Mouse (Mus musculus): ENCODE measurements around the gene Bbx. TPM values are rescaled to one million over a fixed set of nuclear protein-coding genes. Genes with fewer than 3 reads are reported as not detected.

The Bbx gene
- polyA plus RNA-seq, 1 experiment from 2014 or later, result 27.4 TPM

GRCm38 (mm10) chr16:50211231-50211630, 221.0 kb downstream of the Bbx start:
- WGBS, result 40% methylated on average over 6 of the region's 6 CpGs
- ATAC-seq, result no peak
- H3K9me3 ChIP-seq (ENCODE audit: control insufficient read depth, low read length), result no peaks in the 10 kb centered on the region

GRCm38 (mm10) chr16:50210742-50211141, 221.4 kb downstream of the Bbx start:
- H3K4me3 ChIP-seq (replicated peaks; ENCODE audit: low read length), result no peak overlapping the region
- WGBS, result 86% methylated on average over 2 of the region's 2 CpGs
- H3K4me1 ChIP-seq (replicated peaks; ENCODE audit: control insufficient read depth, insufficient read depth, low read length), result peaks cover 2% of the 10 kb centered on the region; the same call in 1 of the 2 replicates
- no peak overlapping the region for H3K4me2 ChIP-seq (ENCODE audit: low read length)
- no peak overlapping the region for H3K27ac ChIP-seq (ENCODE audit: low read length)
- H3K9ac ChIP-seq (replicated peaks; ENCODE audit: low read depth, low read length), result no peak overlapping the region
- no peaks in the 10 kb centered on the region for H3K36me3 ChIP-seq (ENCODE audit: control insufficient read depth, insufficient read depth)
- no peaks in the 10 kb centered on the region for H3K9me3 ChIP-seq (ENCODE audit: control insufficient read depth, low read length)
- no peak for ATAC-seq
- H3K27me3 ChIP-seq (replicated peaks; ENCODE audit: control insufficient read depth, insufficient read depth, low read length), result no peaks in the 10 kb centered on the region

More at GRCm38 (mm10) chr16:50211231-50211630, 221.0 kb downstream of the Bbx start:
- no peak overlapping the region for H3K4me3 ChIP-seq (replicated peaks; ENCODE audit: low read length)
- no peak overlapping the region for H3K9ac ChIP-seq (replicated peaks; ENCODE audit: low read depth, low read length)
- H3K4me2 ChIP-seq (ENCODE audit: low read length), result no peak overlapping the region
- H3K27me3 ChIP-seq (replicated peaks; ENCODE audit: control insufficient read depth, insufficient read depth, low read length), result no peaks in the 10 kb centered on the region
- peaks cover 2% of the 10 kb centered on the region; the same call in 1 of the 2 replicates for H3K4me1 ChIP-seq (replicated peaks; ENCODE audit: control insufficient read depth, insufficient read depth, low read length)
- H3K36me3 ChIP-seq (ENCODE audit: control insufficient read depth, insufficient read depth), result no peaks in the 10 kb centered on the region
- no peak overlapping the region for H3K27ac ChIP-seq (ENCODE audit: low read length)

- Histone ChIP-seq H3K4me2 (ENCODE audit: low read length) (no peak overlapping the region), H3K36me3 (ENCODE audit: control insufficient read depth, insufficient read depth) (no peaks in the 10 kb centered on the region), H3K4me3 (replicated peaks; ENCODE audit: low read length) (no peak overlapping the region), H3K4me1 (replicated peaks; ENCODE audit: control insufficient read depth, insufficient read depth, low read length) (no peaks in the 10 kb centered on the region), H3K9me3 (ENCODE audit: control insufficient read depth, low read length) (no peaks in the 10 kb centered on the region), H3K27ac (ENCODE audit: low read length) (no peak overlapping the region), H3K9ac (replicated peaks; ENCODE audit: low read depth, low read length) (no peak overlapping the region), H3K27me3 (replicated peaks; ENCODE audit: control insufficient read depth, insufficient read depth, low read length) (no peaks in the 10 kb centered on the region)
- no peak for ATAC-seq
- 91% methylated on average over 3 of the region's 3 CpGs for WGBS
These were observed 227.2 kb downstream of the Bbx start for GRCm38 (mm10) chr16:50204944-50205343.

- no peaks in the 10 kb centered on the region for H3K27me3 ChIP-seq (replicated peaks; ENCODE audit: control insufficient read depth, insufficient read depth, low read length)
- H3K4me1 ChIP-seq (replicated peaks; ENCODE audit: control insufficient read depth, insufficient read depth, low read length), result no peaks in the 10 kb centered on the region
- no peak for ATAC-seq
These were observed 230.5 kb downstream of the Bbx start for GRCm38 (mm10) chr16:50201546-50202151.

GRCm38 (mm10) chr16:50200214-50200613, 232.0 kb downstream of the Bbx start:
- no peak overlapping the region for H3K4me3 ChIP-seq (replicated peaks; ENCODE audit: low read length)
- no peak overlapping the region for H3K9ac ChIP-seq (replicated peaks; ENCODE audit: low read depth, low read length)
- no peaks in the 10 kb centered on the region for H3K36me3 ChIP-seq (ENCODE audit: control insufficient read depth, insufficient read depth)
- no peaks in the 10 kb centered on the region for H3K9me3 ChIP-seq (ENCODE audit: control insufficient read depth, low read length)
- WGBS, result 94% methylated on average over 15 of the region's 15 CpGs
- no peak for ATAC-seq
- no peaks in the 10 kb centered on the region for H3K27me3 ChIP-seq (replicated peaks; ENCODE audit: control insufficient read depth, insufficient read depth, low read length)
- no peak overlapping the region for H3K27ac ChIP-seq (ENCODE audit: low read length)
- no peak overlapping the region for H3K4me2 ChIP-seq (ENCODE audit: low read length)
- H3K4me1 ChIP-seq (replicated peaks; ENCODE audit: control insufficient read depth, insufficient read depth, low read length), result peaks cover 5% of the 10 kb centered on the region

More at GRCm38 (mm10) chr16:50201546-50202151, 230.5 kb downstream of the Bbx start:
- no peaks in the 10 kb centered on the region for H3K36me3 ChIP-seq (ENCODE audit: control insufficient read depth, insufficient read depth)
- no peak overlapping the region for H3K4me3 ChIP-seq (replicated peaks; ENCODE audit: low read length)
- H3K27ac ChIP-seq (ENCODE audit: low read length), result no peak overlapping the region
- no peaks in the 10 kb centered on the region for H3K9me3 ChIP-seq (ENCODE audit: control insufficient read depth, low read length)
- H3K9ac ChIP-seq (replicated peaks; ENCODE audit: low read depth, low read length), result no peak overlapping the region
- 81% methylated on average over 7 of the region's 7 CpGs for WGBS
- no peak overlapping the region for H3K4me2 ChIP-seq (ENCODE audit: low read length)

- H3K4me1 ChIP-seq (replicated peaks; ENCODE audit: control insufficient read depth, insufficient read depth, low read length), result peaks cover 5% of the 10 kb centered on the region
- H3K4me2 ChIP-seq (ENCODE audit: low read length), result no peak overlapping the region
- ATAC-seq, result peak; percentile 87
- no peaks in the 10 kb centered on the region for H3K27me3 ChIP-seq (replicated peaks; ENCODE audit: control insufficient read depth, insufficient read depth, low read length)
- no peak overlapping the region for H3K27ac ChIP-seq (ENCODE audit: low read length)
- H3K4me3 ChIP-seq (replicated peaks; ENCODE audit: low read length), result no peak overlapping the region
- no peak overlapping the region for H3K9ac ChIP-seq (replicated peaks; ENCODE audit: low read depth, low read length)
- H3K9me3 ChIP-seq (ENCODE audit: control insufficient read depth, low read length), result no peaks in the 10 kb centered on the region
- WGBS, result 23% methylated on average over 4 of the region's 4 CpGs
- no peaks in the 10 kb centered on the region for H3K36me3 ChIP-seq (ENCODE audit: control insufficient read depth, insufficient read depth)
These were observed 236.1 kb downstream of the Bbx start for GRCm38 (mm10) chr16:50196118-50196517.

- Histone ChIP-seq H3K4me3 (replicated peaks; ENCODE audit: low read length) (no peak overlapping the region), H3K36me3 (ENCODE audit: control insufficient read depth, insufficient read depth) (no peaks in the 10 kb centered on the region), H3K9me3 (ENCODE audit: control insufficient read depth, low read length) (no peaks in the 10 kb centered on the region), H3K4me2 (ENCODE audit: low read length) (no peak overlapping the region), H3K4me1 (replicated peaks; ENCODE audit: control insufficient read depth, insufficient read depth, low read length) (peaks cover 5% of the 10 kb centered on the region), H3K9ac (replicated peaks; ENCODE audit: low read depth, low read length) (no peak overlapping the region), H3K27ac (ENCODE audit: low read length) (no peak overlapping the region), H3K27me3 (replicated peaks; ENCODE audit: control insufficient read depth, insufficient read depth, low read length) (no peaks in the 10 kb centered on the region)
- WGBS, result 92% methylated on average over 1 of the region's 1 CpGs
- no peak for ATAC-seq
These were observed 239.6 kb downstream of the Bbx start for GRCm38 (mm10) chr16:50192626-50193025.

- no peak overlapping the region for H3K4me2 ChIP-seq (ENCODE audit: low read length)
These were observed 243.1 kb downstream of the Bbx start for GRCm38 (mm10) chr16:50189108-50189507.

GRCm38 (mm10) chr16:50186604-50187003, 245.6 kb downstream of the Bbx start:
- Histone ChIP-seq H3K36me3 (ENCODE audit: control insufficient read depth, insufficient read depth) (no peaks in the 10 kb centered on the region), H3K4me3 (replicated peaks; ENCODE audit: low read length) (no peak overlapping the region), H3K27me3 (replicated peaks; ENCODE audit: control insufficient read depth, insufficient read depth, low read length) (no peaks in the 10 kb centered on the region), H3K9ac (replicated peaks; ENCODE audit: low read depth, low read length) (no peak overlapping the region), H3K4me1 (replicated peaks; ENCODE audit: control insufficient read depth, insufficient read depth, low read length) (peaks cover 5% of the 10 kb centered on the region), H3K4me2 (ENCODE audit: low read length) (no peak overlapping the region), H3K9me3 (ENCODE audit: control insufficient read depth, low read length) (no peaks in the 10 kb centered on the region), H3K27ac (ENCODE audit: low read length) (no peak overlapping the region)
- no peak for ATAC-seq
- 87% methylated on average over 6 of the region's 6 CpGs for WGBS

More at GRCm38 (mm10) chr16:50189108-50189507, 243.1 kb downstream of the Bbx start:
- no peaks in the 10 kb centered on the region for H3K36me3 ChIP-seq (ENCODE audit: control insufficient read depth, insufficient read depth)
- H3K4me1 ChIP-seq (replicated peaks; ENCODE audit: control insufficient read depth, insufficient read depth, low read length), result peaks cover 5% of the 10 kb centered on the region
- H3K27me3 ChIP-seq (replicated peaks; ENCODE audit: control insufficient read depth, insufficient read depth, low read length), result no peaks in the 10 kb centered on the region
- no peak for ATAC-seq
- H3K27ac ChIP-seq (ENCODE audit: low read length), result no peak overlapping the region
- H3K9ac ChIP-seq (replicated peaks; ENCODE audit: low read depth, low read length), result no peak overlapping the region
- 65% methylated on average over 6 of the region's 6 CpGs for WGBS
- H3K4me3 ChIP-seq (replicated peaks; ENCODE audit: low read length), result no peak overlapping the region
- H3K9me3 ChIP-seq (ENCODE audit: control insufficient read depth, low read length), result no peaks in the 10 kb centered on the region

GRCm38 (mm10) chr16:50185041-50185440, 247.1 kb downstream of the Bbx start:
- no peak overlapping the region for H3K27ac ChIP-seq (ENCODE audit: low read length)
- H3K9me3 ChIP-seq (ENCODE audit: control insufficient read depth, low read length), result no peaks in the 10 kb centered on the region
- peaks cover 5% of the 10 kb centered on the region for H3K4me1 ChIP-seq (replicated peaks; ENCODE audit: control insufficient read depth, insufficient read depth, low read length)
- no peak for ATAC-seq
- 9% methylated on average over 5 of the region's 5 CpGs for WGBS
- no peaks in the 10 kb centered on the region for H3K36me3 ChIP-seq (ENCODE audit: control insufficient read depth, insufficient read depth)
- H3K4me2 ChIP-seq (ENCODE audit: low read length), result no peak overlapping the region
- H3K9ac ChIP-seq (replicated peaks; ENCODE audit: low read depth, low read length), result no peak overlapping the region
- H3K27me3 ChIP-seq (replicated peaks; ENCODE audit: control insufficient read depth, insufficient read depth, low read length), result no peaks in the 10 kb centered on the region
- no peak overlapping the region for H3K4me3 ChIP-seq (replicated peaks; ENCODE audit: low read length)
